Mouse (Mus musculus) lung, postnatal 0 days (tissue): Measurements from ENCODE around the gene Cib4. TPM values are rescaled to one million over a fixed set of nuclear protein-coding genes. Genes with fewer than 3 reads are reported as not detected.

ENCODE experiments used
- ATAC-seq: fragments of 200-750 bp; cut with Nextera tagmentation; 2 replicates; pipeline ENCODE4 v1.8.0; 2017; ENCODE audit warnings: moderate library complexity
- DNase-seq: peaks from one replicate; pipeline ENCODE4 v3.0.0-alpha.2; 2016; ENCODE audit warnings: low spot score
- H3K27ac ChIP-seq: fragments of 300-500 bp; sonication (generic); 2 replicates; pipeline ENCODE4 v1.5.1; 2014; ENCODE audit warnings: antibody characterized with exemption, mild to moderate bottlenecking, low read length, mixed read lengths
- H3K27me3 ChIP-seq: fragments of 300-500 bp; sonication (generic); replicated peaks from 2 replicates; pipeline ENCODE4 v1.6.1; 2014; ENCODE audit warnings: low read length, mixed read lengths; ENCODE audit not compliant: insufficient read depth
- H3K36me3 ChIP-seq: fragments of 300-500 bp; sonication (generic); 2 replicates; pipeline ENCODE4 v1.6.1; 2014; ENCODE audit warnings: low read length, mixed read lengths; ENCODE audit not compliant: insufficient read depth
- H3K4me1 ChIP-seq: fragments of 300-500 bp; sonication (generic); 2 replicates; pipeline ENCODE4 v1.6.1; 2014; ENCODE audit warnings: antibody characterized with exemption, low read depth, low read length, mixed read lengths; ENCODE audit not compliant: insufficient read depth
- H3K4me2 ChIP-seq: fragments of 300-500 bp; sonication (generic); replicated peaks from 2 replicates; pipeline ENCODE4 v1.6.1; 2014; ENCODE audit warnings: low read depth, mild to moderate bottlenecking, low read length, moderate library complexity, mixed read lengths
- H3K4me3 ChIP-seq: fragments of 300-500 bp; sonication (generic); 2 replicates; pipeline ENCODE4 v1.5.1; 2014; ENCODE audit warnings: low read depth, low read length
- H3K9ac ChIP-seq: fragments of 300-500 bp; sonication (generic); replicated peaks from 2 replicates; pipeline ENCODE4 v1.6.1; 2014; ENCODE audit warnings: low read depth, mild to moderate bottlenecking
- H3K9me3 ChIP-seq: fragments of 300-500 bp; sonication (generic); 2 replicates; pipeline ENCODE4 v1.6.1; 2016; ENCODE audit warnings: low read length, mixed read lengths
- CTCF ChIP-seq: IDR thresholded peaks from 2 replicates; pipeline ENCODE4 v1.5.1; 2016; ENCODE audit warnings: antibody characterized with exemption, mild to moderate bottlenecking
- EP300 ChIP-seq: IDR thresholded peaks from 2 replicates; pipeline ENCODE4 v1.6.1; 2016; ENCODE audit warnings: antibody characterized with exemption, mild to moderate bottlenecking, control low read depth
- WGBS: fragments of 180-500 bp; shearing (Covaris S2); extraction: QIAGEN DNeasy Blood & Tissue Kit; methylation state at CpG from one replicate; pipeline ENCODE4 v1.1.7; 2014; 5-methylcytosine and 5-hydroxymethylcytosine counted together
- polyA plus RNA-seq: library from polyadenylated mRNA; unstranded; fragments of >200 nt; fragmentation: Nextera tagmentation; extraction: Ambion mirVana; gene quantifications from 2 replicates; pipeline ENCODE4 v1.2.1, GENCODE M21; 2015

The Cib4 gene
- polyA plus RNA-seq, 1 experiment from 2014 or later = 0.26 TPM

DNA sequence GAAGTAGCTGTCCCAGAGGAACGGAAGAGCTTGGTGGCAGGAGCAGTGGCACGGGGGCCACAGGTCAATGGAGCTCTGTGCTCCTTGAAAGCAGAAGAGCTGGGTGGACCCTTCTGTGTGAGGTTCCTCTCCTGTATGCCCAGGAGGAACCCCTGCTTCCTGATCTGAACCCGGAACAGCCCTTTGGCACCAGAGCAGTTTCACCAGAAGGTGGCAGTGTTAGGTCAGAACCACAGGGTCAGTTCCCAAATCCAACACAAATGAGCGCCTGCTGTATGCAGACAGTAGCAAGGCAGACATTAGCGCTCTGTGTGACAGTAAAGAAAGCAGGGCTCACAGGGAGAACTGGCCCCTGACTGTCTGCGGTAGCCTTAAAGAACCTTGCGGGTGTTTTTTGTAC is 29.3 kb downstream of the Cib4 start:
- Histone ChIP-seq H3K9me3 (no peaks in the 10 kb centered on the region), H3K27me3 (no peaks in the 10 kb centered on the region), H3K9ac (no peak overlapping the region), H3K4me1 (no peaks in the 10 kb centered on the region), H3K27ac (no peak overlapping the region), H3K36me3 (no peaks in the 10 kb centered on the region), H3K4me2 (no peak overlapping the region), H3K4me3 (no peak overlapping the region)
- peak; percentile 86 for TF ChIP-seq CTCF
- no peak for TF ChIP-seq EP300
- ATAC-seq (0 out of 2 replicates have a peak, but pooled peaks have one; percentile 14), DNase-seq (peak; percentile 56)
- WGBS = 56% methylated on average over 7 of the region's 7 CpGs

DNA sequence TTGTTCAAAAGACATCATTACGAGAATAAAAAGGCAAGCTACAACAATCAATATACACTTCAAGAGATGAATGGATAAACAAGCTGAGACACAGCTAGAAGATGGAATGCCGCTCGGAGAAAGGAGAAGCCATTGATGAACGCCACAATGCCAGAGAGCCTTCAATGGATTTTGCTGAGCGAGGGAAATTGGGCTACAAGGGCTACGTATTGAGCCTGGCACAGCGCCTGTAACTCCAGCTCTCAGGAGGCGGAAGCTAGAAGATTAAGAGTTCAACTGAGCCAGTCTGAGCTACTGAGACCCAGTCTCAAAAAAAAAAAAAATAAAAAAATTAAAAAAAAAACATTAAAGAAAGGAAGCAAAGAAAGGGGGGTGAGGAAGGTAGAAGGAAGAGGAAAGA is 32.5 kb downstream of the Cib4 start:
- TF ChIP-seq CTCF (no peak), EP300 (no peak)
- Histone ChIP-seq H3K4me3 (no peak overlapping the region), H3K36me3 (no peaks in the 10 kb centered on the region), H3K27me3 (no peaks in the 10 kb centered on the region), H3K9me3 (no peaks in the 10 kb centered on the region), H3K4me2 (no peak overlapping the region), H3K4me1 (no peaks in the 10 kb centered on the region), H3K27ac (no peak overlapping the region), H3K9ac (no peak overlapping the region)
- DNase-seq = no peak
- 70% methylated on average over 8 of the region's 8 CpGs for WGBS
- ATAC-seq = no peak

DNA sequence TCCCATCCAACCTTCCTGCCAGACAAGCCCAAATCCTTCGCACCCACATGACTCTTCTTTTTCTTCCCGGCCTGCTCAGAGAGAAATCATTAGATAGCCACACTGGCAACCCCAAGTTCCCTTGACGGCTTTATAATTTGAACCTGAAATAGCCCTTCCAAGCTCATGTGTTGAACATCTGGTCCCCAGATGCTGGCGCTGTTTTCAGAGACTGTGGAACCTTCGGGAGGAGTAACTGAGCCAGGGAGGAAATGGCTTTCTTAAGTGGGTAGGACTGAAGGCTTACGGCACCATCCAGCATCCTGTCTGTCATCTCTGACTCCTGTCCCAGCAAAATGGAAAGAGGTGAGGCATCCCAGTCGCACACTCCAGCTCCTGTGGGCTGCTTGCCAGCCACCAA is 48.3 kb downstream of the Cib4 start:
- no peak overlapping the region for H3K4me2 ChIP-seq
- no peaks in the 10 kb centered on the region for H3K36me3 ChIP-seq
- no peaks in the 10 kb centered on the region for H3K4me1 ChIP-seq
- no peaks in the 10 kb centered on the region for H3K9me3 ChIP-seq
- DNase-seq (no peak), ATAC-seq (no peak)
- no peak overlapping the region for H3K27ac ChIP-seq
- H3K9ac ChIP-seq = no peak overlapping the region
- TF ChIP-seq CTCF (no peak), EP300 (no peak)
- H3K27me3 ChIP-seq = no peaks in the 10 kb centered on the region
- WGBS = 52% methylated on average over 7 of the region's 7 CpGs
- no peak overlapping the region for H3K4me3 ChIP-seq

DNA sequence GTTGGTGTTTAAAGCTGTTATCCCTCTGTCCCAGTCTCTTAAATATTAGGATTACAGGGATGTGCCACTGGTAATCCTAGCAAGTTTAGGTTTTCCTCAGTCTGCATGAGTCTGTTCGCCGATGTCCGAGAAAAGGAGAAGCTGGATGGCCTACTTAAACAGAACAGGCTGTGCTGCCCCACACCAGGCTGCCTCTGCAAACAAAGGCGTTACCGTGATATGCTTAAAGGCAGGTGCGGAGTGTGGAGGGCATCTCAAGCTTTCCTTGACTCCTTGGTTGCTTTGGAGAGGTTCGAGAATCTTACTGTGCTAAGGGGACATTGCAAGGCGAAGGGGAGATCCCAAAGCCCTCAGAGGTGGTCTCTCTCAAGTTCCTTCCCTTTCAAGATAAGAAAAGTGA is 48.8 kb downstream of the Cib4 start:
- Histone ChIP-seq H3K27ac (no peak overlapping the region), H3K4me2 (no peak overlapping the region), H3K4me3 (no peak overlapping the region), H3K9me3 (no peaks in the 10 kb centered on the region), H3K36me3 (no peaks in the 10 kb centered on the region), H3K27me3 (no peaks in the 10 kb centered on the region), H3K4me1 (no peaks in the 10 kb centered on the region), H3K9ac (no peak overlapping the region)
- TF ChIP-seq EP300 = no peak
- TF ChIP-seq CTCF = no peak
- ATAC-seq (no peak), DNase-seq (no peak)
- 59% methylated on average over 8 of the region's 8 CpGs for WGBS

GRCm38 (mm10) chr5:30495288-30495687 is 50.3 kb downstream of the Cib4 start:
- Histone ChIP-seq H3K27me3 (no peaks in the 10 kb centered on the region), H3K36me3 (no peaks in the 10 kb centered on the region), H3K9me3 (no peaks in the 10 kb centered on the region), H3K9ac (no peak overlapping the region), H3K4me3 (no peak overlapping the region), H3K4me1 (no peaks in the 10 kb centered on the region), H3K4me2 (no peak overlapping the region), H3K27ac (no peak overlapping the region)
- WGBS = 88% methylated on average over 2 of the region's 2 CpGs
- TF ChIP-seq EP300 (no peak), CTCF (no peak)
- DNase-seq (no peak), ATAC-seq (no peak)

DNA sequence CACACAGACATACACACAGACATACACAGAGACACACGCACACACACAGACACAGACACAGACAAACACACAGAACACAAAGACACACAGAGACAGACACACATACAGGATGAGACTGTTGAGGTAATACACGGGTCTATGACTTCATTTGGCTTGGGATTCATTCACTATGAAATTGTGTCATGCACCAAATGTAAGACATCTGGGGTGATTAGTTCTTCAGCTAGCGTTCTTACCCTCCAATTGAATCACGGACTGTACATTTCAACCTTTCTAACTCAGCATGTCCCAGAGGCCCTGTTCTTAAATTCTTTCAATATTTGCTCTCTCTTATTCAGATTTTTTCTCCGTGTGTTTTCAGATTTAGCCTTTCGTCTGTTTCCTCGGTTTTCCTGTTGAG is 51.0 kb downstream of the Cib4 start:
- DNase-seq (peak; percentile 39), ATAC-seq (no peak)
- no peak for TF ChIP-seq CTCF
- no peak for TF ChIP-seq EP300
- Histone ChIP-seq H3K9ac (no peak overlapping the region), H3K9me3 (no peaks in the 10 kb centered on the region), H3K4me1 (no peaks in the 10 kb centered on the region), H3K27me3 (no peaks in the 10 kb centered on the region), H3K27ac (no peak overlapping the region), H3K4me2 (no peak overlapping the region), H3K36me3 (no peaks in the 10 kb centered on the region), H3K4me3 (no peak overlapping the region)
- WGBS = 47% methylated on average over 7 of the region's 7 CpGs

GRCm38 (mm10) chr5:30493723-30494122 is 51.9 kb downstream of the Cib4 start:
- DNase-seq (no peak), ATAC-seq (no peak)
- Histone ChIP-seq H3K9me3 (no peaks in the 10 kb centered on the region), H3K36me3 (no peaks in the 10 kb centered on the region), H3K27me3 (no peaks in the 10 kb centered on the region), H3K4me2 (no peak overlapping the region), H3K27ac (no peak overlapping the region), H3K4me1 (no peaks in the 10 kb centered on the region), H3K9ac (no peak overlapping the region), H3K4me3 (no peak overlapping the region)
- TF ChIP-seq EP300 (no peak), CTCF (no peak)
- 53% methylated on average over 7 of the region's 7 CpGs for WGBS
